Mouse (Mus musculus): Measurements from ENCODE around the gene Capn2.

Capn2 gene

DNA sequence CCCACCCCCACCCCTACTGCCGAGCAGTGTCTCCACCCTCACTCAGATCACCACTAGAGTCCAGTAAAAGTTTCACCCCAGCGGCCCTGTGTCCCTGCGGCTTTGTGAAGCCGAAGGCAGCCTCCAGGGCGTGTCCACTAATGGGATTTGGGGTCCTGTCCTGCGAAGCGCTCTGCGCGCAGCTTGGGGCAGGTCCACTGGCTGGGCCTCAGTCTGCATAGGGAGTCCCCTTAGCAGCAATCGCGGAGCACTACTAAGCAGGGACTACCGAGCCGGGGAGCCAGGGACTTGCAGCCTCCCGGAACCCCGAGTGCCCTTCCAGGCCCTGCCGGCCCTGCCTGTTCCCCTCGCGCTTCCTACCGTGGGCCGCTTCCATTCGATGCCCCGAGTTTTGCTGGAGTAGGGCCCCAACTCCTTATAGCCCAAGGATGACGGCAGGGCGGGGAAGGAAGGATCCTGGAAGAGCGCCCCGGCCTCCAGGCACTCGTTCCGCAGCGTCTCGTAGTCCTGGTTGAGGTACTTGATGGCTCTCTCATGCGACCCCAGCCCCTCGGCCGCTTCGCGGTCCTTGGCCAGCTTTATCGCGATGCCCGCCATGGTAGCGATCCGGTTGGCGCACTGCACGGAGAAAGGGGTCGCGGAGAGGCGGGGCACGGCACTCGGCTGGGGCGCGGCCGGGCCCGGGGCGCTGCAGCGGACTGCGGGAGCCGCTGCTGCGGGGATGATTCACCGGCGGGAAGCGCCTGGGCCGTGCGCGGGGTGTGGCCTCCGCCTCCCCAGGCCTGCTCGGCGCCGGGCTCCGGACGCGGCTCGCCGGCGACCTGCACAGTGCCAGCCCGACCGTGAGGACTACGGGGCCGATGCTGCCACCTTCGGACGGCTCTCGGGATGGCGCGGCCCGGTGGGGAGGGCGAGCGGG is at the start of gene Capn2:
Gene Capn2 (minus strand): TSS at position 851 of the 919 bp plus-strand sequence.
- DNase-seq (ENCODE audit: low read depth, low spot score) = peak; percentile 56

DNA sequence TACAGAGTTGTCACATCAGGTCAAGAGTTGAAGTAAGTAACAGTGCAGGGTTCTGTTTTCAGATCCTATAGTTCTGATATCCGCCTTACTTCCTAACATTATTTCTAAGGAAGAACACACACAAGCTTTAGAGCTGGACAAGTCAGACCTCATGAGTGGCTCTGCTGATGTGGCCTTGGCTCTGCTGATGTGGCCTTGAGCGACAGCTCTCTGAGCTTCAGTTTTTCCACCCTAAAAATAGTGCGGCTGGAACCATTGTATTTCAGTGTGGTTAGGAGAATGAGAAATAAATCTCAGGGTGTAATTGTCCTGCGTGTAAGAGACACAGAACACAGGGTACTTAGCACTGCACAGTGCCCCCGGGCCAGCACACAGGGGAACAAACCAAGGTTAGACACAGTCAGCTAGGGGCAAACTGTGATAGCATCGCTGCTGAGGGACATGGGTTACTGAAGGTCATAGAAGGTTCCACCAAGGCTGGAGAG is 48.0 kb upstream of the Capn2 start:
- DNase-seq (ENCODE audit: low read depth, low spot score) = no peak

DNA sequence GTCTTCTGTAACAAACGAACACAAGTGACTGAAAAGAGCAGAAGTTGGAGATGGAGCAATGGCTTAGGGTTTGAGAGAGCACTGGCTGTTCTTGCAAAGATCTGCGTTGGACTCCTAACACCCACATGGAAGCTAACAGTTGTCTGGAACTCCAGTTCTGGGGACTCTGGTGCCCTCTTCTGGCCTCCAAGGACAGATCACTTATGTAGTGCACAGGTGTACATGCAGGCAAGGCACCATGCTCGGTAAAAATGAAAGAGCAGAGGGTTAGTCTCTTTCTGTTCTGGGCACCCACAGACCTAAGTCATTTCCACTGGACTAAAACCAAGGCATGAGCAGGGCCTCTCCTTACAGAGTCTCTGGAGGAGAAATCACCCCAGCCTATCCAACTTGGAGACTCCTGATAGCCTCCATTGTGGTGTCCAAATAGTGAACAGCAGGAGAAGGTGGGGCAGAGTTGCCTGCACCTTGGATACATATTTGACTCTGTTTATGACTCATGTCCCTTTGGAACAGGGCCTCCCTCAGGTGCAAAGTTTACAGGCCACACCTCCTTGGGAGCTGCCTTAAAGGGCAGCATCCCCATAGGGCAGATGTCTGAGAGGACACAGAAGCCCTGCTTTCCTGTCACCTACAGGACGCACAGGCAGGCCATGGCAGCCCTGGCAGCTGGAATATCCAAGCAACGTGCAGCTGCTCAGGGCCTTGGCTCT is 47.2 kb upstream of the Capn2 start, which contains the start of gene Capn8:
Gene Capn8 (plus strand): TSS at position 600 of the 713 bp plus-strand sequence.
- DNase-seq (ENCODE audit: low read depth, low spot score) = peak; percentile 86

DNA sequence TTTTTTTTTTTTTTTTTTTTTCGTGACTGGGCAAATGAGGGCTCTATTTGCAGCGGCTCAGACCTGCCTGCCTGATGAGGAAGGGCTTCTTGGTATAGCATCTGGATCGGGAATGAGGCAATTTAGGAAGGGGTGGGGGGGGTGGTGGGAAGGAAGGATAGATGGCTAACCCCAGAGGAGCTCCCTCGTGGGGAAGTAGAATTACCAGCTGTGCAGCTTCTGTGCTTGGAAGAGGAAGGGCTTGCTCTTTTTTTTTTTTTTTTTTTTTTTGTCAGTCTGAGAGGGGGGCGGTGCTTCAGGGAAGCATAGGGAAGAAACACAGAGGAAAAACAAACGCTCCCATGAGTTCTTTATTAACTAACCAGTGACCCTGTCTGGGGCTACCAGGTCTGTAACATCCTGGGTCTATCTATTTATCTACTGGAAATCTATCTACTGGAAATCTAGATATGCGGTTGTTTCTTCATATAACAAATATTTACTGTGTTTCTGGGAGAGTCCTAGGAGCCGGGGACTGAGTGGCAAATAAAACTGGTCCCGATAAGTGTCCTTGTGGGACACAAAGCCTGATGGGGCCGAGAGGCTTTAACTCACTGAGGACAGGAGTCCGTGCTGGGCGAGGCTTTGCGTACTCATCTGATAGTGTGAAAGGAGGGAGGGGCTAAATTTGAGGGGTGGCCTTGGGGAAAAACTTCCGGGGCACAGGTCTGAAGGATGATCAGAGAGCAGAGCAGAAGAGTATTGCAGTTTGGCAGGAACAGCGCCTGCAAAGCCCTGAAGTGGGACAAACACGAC is 45.4 kb upstream of the Capn2 start:
- peak; percentile 37 for DNase-seq (ENCODE audit: low read depth, low spot score)

DNA sequence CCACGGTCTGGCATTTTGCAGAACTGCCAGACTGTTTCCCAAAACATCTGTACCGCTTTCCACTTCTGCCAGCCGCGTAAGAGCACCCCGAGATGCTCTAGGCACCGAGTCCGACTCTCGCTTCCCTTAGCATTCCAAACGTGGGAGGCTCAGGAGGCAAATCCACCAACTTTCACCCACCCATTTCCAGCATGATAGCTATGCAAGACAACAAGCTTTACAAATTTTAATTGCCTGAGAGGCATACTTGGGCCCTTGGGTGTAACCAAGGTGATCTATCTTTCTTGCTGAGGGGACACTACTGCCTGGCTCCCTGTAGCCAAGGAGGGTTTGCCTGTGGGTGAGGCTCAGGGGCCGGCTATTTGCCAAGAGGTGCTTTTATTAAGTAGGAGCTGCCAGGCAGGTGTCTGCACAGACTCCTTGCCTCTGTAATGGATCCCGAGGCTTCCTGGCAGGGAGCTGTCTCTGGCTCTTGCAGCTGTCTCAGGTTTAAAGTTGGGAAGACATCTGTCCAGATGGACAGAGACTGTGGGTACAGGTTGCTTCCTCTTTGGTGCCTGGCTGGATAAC is 44.6 kb upstream of the Capn2 start:
- peak; percentile 72 for DNase-seq (ENCODE audit: low read depth, low spot score)

DNA sequence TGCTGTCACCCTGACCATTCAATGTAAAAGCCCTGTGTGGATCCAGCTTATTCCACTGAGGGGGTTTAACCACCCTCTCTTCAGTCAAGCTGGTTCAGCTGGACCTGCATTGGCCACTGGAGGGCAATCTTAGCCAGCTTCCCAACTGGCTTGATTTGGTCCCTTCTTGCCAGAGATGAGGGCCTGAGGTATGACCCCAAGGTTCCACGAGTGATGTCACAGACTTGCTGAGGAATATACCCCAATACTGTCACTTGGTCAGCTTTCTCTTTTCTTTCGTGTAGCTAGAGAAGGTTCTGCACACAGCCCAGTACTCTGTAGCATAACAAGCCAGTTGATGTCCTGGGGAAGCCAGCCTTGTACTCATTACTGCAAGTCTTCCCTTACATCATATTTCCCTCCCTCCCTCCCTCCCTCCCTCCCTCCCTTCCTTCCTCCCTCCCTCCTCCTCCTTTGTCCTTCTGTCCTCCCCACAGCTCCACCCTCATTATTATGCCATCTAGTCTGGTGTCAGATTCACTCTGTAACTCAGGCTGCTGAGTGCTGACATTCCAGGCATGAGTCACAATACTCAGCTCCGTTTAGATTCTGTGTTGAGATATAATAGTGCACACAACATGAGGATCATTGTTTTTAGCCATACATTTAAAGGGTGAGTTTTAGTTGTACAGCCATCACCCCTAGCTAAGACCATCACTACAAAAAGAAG is 43.1 kb upstream of the Capn2 start:
- peak; percentile 48 for DNase-seq (ENCODE audit: low read depth, low spot score)

DNA sequence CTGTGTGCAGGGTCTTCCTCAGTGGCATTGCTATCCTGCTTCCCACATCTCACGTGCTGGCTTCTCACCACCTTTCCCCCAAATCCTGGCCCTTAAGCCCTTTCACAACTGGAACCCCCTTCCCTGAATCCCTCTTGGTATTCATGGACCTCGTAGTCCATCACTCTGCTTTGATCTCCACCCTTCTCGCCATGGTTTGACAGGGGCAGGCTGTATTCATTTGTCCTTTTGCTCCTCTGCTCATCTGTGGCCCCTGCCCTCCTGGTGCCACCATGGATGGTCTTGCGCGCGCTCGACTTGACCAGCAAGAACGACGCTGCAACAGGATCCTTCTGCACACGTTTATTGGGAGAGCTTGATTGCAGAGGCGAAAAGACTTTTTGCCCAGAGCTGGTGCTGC is 42.1 kb upstream of the Capn2 start:
- no peak for DNase-seq (ENCODE audit: low read depth, low spot score)

DNA sequence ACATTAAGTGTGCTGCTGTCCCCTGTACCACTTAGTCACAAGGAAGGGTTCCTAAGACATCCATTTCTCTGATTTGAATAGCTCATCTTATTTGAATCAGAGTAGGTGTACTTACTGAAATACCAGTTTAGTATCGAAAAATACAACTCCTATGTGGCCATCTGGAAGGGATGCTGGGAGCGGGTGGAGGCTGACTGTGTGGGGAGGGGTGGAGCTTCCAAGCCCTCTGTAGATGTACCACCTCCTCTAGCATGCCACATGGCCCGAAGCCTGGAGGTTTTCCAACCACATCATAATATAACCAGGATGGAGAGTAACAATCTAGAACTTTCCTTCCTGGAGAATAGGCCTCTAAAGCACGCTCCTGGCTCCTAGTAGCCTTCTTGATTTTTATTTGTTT is 40.9 kb upstream of the Capn2 start:
- DNase-seq (ENCODE audit: low read depth, low spot score) = no peak

DNA sequence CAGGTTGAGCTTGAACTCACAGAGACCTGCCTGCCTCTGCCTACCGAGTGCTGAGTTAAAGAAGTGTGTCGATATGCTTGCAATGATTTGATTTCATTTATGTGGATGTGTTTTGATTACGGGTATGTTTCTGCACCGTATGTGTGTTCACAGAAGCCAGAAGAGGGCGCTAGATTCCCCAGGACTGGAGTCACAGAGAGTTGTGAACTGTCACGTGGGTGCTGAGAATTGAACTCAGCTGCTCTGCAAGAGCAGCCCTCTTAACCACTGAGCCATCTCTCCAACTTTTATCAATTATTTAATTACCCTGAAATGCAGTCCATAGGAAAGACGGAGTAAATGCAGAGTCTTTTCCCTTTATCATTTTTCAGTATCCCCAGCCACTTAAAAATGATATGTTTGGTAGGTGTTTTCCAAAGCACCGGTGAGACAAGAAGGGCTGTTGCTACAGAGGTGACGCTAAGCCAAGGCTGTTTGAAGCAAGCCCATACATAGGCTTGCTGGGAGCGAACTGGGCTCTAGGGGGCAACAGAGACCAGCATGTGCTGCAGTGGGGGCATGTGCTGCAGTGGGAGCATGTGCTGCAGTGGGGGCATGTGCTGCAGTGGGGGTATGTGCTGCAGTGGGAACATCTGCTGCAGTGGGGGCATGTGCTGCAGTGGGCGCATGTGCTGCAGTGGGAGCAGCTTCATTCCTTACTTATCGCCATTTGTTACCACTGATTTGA is 36.4 kb upstream of the Capn2 start:
- peak; percentile 79 for DNase-seq (ENCODE audit: low read depth, low spot score)

DNA sequence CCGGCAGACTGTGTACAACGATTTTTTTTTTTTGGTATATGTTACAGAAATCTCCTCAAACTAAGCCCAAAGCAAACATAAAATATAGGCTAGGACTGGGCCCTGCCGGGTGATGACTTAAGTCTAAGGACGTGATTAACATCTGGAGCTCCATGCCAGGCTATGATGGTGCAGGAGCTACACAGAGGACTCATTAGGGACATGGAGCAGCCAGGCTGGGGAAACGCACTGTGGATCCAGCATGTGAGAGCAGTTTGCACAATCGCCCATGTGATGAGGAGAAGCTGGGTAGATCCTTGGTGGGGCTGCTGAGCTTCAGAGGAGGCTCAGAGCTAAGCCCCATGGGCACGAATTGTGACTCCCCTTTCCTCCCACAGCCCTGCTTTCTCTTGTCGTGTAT is 33.4 kb upstream of the Capn2 start:
- DNase-seq (ENCODE audit: low read depth, low spot score) = no peak

DNA sequence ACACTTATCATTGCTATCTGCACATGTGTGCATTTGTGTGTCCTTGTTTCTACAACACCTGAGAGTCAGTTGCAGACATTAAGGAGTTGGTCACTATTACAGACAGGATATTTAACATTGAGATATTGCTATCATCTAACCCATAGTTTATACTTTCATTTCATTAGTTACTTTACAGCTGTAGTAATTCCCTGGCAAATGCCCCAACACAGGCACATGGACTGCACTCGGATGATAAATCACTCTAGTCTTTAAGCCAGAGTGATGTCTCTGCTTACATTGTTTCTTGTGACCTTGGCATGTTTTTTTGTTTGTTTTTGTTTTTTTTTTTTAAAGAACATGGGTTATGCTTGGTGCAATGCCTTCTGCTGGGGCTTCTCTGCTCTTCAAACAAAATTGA is 26.5 kb upstream of the Capn2 start:
- no peak for DNase-seq (ENCODE audit: low read depth, low spot score)

DNA sequence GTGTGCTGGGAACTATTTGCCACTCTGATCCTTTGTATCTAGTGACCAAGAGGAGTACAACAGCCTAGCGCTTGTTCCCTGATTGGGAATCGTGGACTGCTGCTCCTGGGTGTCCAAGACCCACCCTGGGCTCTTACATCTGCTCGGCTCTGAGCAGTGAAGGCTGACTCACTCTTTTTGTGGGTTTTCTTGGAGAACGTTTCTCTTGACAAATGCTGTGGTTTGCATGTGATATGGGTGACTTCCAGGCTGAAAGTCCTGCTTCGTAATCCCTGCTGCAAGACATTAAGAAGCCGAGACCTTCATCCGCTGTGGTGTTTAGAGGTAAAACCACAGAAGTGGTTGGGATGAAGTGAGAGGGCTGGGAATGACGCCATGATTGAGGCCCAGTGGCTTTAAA is 25.7 kb upstream of the Capn2 start:
- DNase-seq (ENCODE audit: low read depth, low spot score) = no peak

DNA sequence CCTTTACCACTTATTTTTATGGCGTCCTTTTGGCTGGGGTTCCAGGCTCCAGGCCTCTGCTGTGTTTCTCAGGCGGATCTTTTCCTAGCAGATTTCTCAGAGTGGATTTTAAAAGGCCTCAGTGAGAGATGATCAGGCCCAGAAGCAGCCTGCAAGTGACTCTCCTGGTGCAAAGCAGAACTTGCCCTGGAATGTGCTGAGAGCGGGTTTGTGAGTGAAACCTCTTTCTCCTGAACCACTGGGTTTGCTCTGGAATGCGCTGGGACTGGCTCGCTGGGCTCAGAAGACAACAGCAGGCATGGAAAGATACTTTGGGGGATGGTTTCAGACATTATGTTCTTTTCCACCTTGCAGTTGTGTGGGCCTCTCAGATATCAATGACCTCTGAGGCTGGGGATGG is 24.7 kb upstream of the Capn2 start:
- DNase-seq (ENCODE audit: low read depth, low spot score) = no peak

DNA sequence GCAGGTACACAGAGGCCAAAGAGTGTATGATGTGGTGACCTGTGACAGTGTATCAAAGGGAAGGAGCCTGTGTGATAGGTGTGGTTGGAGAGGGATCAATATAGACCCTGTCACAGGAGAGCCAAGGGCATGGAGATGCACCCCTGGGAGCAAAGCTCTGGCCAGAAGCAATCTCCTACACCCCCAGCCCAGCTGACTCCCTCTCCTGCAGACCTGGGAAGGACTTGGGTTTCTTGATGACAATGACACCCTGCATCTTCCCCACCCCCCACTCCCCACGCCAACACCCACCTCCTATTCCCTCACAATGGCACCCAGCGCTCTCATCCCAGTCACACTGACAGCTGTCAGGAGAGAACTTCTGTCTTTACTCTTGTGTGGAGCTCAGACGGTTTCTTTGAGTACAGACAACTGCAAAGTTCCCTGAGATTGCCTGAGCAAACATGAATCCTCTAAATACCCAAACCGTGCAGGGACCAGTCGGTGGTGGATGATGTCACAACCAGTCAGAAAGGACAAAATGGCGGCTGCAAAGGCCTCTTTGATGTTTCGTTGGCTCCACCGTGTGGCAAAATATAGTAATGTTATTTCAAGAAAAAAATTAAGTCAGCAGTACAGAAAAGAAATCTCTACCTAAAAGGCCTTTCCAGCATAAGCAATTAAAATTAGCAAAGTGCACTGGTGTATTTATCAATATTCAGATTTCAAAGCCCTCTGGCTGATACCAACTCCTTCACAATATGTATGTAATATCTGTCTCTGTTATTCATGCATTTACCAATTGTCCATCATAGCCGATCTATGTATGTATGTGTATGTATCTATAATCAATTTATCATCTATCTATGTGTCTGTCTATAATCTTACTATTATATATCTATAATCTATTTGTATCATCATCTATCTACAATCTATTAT is 21.9 kb upstream of the Capn2 start:
- peak; percentile 89 for DNase-seq (ENCODE audit: low read depth, low spot score)

DNA sequence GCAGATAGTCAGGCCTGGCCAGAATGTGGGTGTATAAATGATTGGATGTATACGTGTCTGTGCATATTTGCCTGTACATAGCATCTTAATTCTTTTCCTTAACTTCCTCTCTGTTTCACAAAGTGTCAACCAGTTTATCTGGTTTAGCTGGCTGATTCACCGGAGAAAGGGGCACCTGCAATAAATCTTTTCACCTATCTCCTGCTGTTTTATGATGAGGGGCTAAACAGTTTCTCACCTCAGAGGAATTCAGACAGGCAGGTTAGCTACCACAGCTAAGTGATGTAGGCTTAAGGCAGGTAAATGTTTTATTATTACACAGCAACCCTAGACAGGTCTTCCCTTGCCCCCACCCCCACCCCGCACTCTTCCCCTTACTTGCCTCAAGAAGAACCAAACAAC is 17.7 kb upstream of the Capn2 start:
- DNase-seq (ENCODE audit: low read depth, low spot score) = no peak

DNA sequence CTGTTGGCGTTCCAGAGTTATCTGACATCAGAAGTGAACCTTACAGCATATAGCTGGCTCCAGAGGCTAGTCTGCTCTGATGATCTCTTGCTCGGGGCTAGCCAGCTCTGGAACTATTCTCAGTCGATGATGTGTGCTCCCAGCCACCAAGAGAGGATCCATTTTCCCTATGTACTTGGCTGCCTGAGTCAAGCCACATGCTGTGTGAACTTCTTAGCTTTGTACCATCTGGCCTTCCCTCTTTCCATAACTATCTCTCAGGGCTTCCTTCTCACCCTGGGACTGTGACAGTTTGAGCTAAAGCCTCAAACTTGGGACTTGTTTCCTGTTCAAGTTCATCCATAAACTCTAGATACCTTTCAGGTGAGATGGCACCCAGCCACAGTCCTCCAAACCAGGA is 16.2 kb upstream of the Capn2 start:
- DNase-seq (ENCODE audit: low read depth, low spot score) = no peak

DNA sequence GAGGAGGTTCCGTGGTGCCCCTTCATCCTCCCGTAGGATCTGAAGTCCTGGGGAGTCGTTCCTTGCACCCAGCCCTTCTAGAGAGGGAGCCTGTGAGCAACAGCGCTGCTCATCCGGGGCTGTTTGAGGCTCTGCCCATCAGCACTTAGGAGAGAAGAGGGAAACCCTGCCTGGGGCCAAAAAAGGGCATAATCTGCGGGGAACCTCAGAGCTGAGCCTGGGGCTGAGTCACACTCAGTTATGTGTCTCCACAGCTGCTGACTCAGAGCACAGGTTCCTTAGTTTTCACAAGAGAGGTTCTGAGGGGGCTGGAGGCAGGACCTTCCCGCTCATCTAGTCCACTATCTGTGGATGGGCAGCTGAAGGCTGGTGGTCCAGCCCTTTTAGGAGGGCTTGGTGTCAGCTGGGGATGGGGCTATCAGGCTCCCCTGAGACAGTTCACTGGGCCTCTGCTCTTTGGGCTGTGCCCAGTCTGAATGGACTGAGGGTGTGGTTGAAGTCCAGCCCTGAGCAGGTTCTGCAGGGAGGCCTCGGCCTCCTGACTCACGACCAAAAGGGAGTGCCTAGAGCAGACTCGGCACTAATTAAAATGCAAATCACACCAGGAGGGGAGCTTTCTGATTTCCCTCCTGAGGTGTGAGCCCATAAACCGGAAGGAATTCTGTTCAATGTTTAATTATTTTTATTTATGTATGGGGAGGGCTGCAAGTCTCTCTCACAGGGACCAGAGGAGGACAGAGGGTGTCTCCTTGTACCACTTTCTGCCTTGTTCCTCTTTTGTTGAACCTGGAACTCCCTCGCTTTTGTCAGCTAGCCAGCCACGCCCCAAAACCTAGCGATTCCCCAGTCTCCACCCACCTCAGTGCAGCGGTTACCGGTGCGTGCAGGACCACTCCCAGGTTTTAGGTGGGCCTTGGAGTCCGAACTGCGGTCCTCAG is 10.8 kb upstream of the Capn2 start:
- peak; percentile 61 for DNase-seq (ENCODE audit: low read depth, low spot score)

DNA sequence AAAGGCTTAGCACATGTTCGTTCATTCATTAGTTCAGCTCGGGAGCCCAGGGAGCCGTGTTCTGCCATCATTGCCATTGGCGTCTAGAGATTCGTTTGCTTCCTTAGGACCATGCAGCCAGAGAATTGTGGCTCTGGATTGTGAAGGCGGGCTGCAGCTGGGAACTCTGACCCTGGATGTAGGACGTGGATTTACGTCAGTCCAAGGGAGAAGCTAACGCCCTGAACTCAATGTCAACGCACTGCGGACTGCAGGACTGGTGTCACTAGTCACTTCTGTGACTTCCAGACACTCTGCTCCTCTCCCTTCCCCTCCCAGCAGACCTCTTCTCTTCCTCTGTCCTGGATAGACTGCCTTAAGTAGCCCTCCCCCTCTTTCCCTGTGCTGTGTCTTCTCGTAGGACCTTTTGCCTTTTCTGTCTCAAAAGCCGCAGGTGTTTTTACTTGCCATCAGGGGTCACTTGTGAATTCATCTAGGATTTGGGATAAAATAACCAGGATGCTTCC is 9.9 kb upstream of the Capn2 start:
- no peak for DNase-seq (ENCODE audit: low read depth, low spot score)

All from ZHBTc4 (cell line).